Mouse (Mus musculus) neural tube, embryonic 11.5 days (tissue): ENCODE results near the gene Tekt5. TPM values are rescaled to one million over a fixed set of nuclear protein-coding genes. Genes with fewer than 3 reads are reported as not detected.
A peak's percentile ranks its signal among the peaks of the same experiment; 100 is the strongest.

Experiments used
- ATAC-seq: fragments of 200-750 bp; cut with Nextera tagmentation; 2 replicates; pipeline ENCODE4 v1.8.0; 2017; ENCODE audit warnings: moderate number of reproducible peaks, mild to moderate bottlenecking, moderate TSS enrichment, moderate library complexity; ENCODE audit not compliant: insufficient read depth, low FRiP score, low TSS enrichment
- DNase-seq: peaks from one replicate; pipeline ENCODE4 v3.0.0-alpha.2; 2015; ENCODE audit warnings: low spot score
- H3K27ac ChIP-seq: fragments of 300-500 bp; sonication (generic); 2 replicates; pipeline ENCODE4 v1.5.1; 2014; ENCODE audit warnings: low read depth, mild to moderate bottlenecking, low read length
- H3K27me3 ChIP-seq: fragments of 300-500 bp; sonication (generic); 2 replicates; pipeline ENCODE4 v1.6.1; 2014; ENCODE audit warnings: mild to moderate bottlenecking, low read length, mixed read lengths; ENCODE audit not compliant: control insufficient read depth, insufficient read depth
- H3K36me3 ChIP-seq: fragments of 300-500 bp; sonication (generic); 2 replicates; pipeline ENCODE4 v1.6.1; 2014; ENCODE audit warnings: mild to moderate bottlenecking, low read length, moderate library complexity, mixed read lengths; ENCODE audit not compliant: control insufficient read depth, insufficient read depth
- H3K4me1 ChIP-seq: fragments of 300-500 bp; sonication (generic); 2 replicates; pipeline ENCODE4 v1.6.1; 2014; ENCODE audit warnings: low read length, mixed read lengths; ENCODE audit not compliant: control insufficient read depth, insufficient read depth
- H3K4me2 ChIP-seq: fragments of 300-500 bp; sonication (generic); 2 replicates; pipeline ENCODE4 v1.6.1; 2014; ENCODE audit warnings: low read depth, mild to moderate bottlenecking, moderate library complexity
- H3K4me3 ChIP-seq: fragments of 300-500 bp; sonication (generic); 2 replicates; pipeline ENCODE4 v1.5.1; 2014; ENCODE audit warnings: low read depth, low read length
- H3K9ac ChIP-seq: fragments of 300-500 bp; sonication (generic); 2 replicates; pipeline ENCODE4 v1.6.1; 2014; ENCODE audit warnings: mild to moderate bottlenecking, low read length
- H3K9me3 ChIP-seq: fragments of 300-500 bp; sonication (generic); 2 replicates; pipeline ENCODE4 v1.6.1; 2016; ENCODE audit warnings: low read length; ENCODE audit not compliant: control insufficient read depth
- WGBS: fragments of 180-500 bp; shearing (Covaris S2); extraction: QIAGEN DNeasy Blood & Tissue Kit; methylation state at CpG from one replicate; pipeline ENCODE4 v1.1.7; 2014; 5-methylcytosine and 5-hydroxymethylcytosine counted together
- polyA plus RNA-seq: library from polyadenylated mRNA; unstranded; fragments of >200 nt; fragmentation: Nextera tagmentation; extraction: Ambion mirVana; gene quantifications from 2 replicates; pipeline ENCODE4 v1.2.1, GENCODE M21; 2014

The Tekt5 gene
- polyA plus RNA-seq, 1 experiment from 2014 or later = 0.17 TPM

- no peak for ATAC-seq
- 93% methylated on average over 1 of the region's 1 CpGs for WGBS
Measured at GRCm38 (mm10) chr16:10369996-10370395, 25.3 kb downstream of the Tekt5 start.

GRCm38 (mm10) chr16:10369468-10369934 is 25.8 kb downstream of the Tekt5 start:
- no peak for DNase-seq

More at GRCm38 (mm10) chr16:10369996-10370395, 25.3 kb downstream of the Tekt5 start:
- no peaks in the 10 kb centered on the region for H3K4me1 ChIP-seq
- H3K4me2 ChIP-seq = no peak overlapping the region
- no peak overlapping the region for H3K4me3 ChIP-seq
- H3K9ac ChIP-seq = no peak overlapping the region
- no peaks in the 10 kb centered on the region for H3K27me3 ChIP-seq
- no peak for DNase-seq
- no peak overlapping the region for H3K27ac ChIP-seq
- no peaks in the 10 kb centered on the region for H3K36me3 ChIP-seq
- H3K9me3 ChIP-seq = no peaks in the 10 kb centered on the region

GRCm38 (mm10) chr16:10366240-10367217 is 28.8 kb downstream of the Tekt5 start:
- no peaks in the 10 kb centered on the region for H3K9me3 ChIP-seq
- no peak overlapping the region for H3K4me2 ChIP-seq
- ATAC-seq = no peak
- no peak for DNase-seq
- no peaks in the 10 kb centered on the region for H3K36me3 ChIP-seq
- no peak overlapping the region for H3K27ac ChIP-seq
- H3K4me3 ChIP-seq = no peak overlapping the region
- no peaks in the 10 kb centered on the region for H3K27me3 ChIP-seq
- WGBS = 81% methylated on average over 14 of the region's 14 CpGs
- H3K4me1 ChIP-seq = no peaks in the 10 kb centered on the region
- no peak overlapping the region for H3K9ac ChIP-seq

More at GRCm38 (mm10) chr16:10369468-10369934, 25.8 kb downstream of the Tekt5 start:
- Histone ChIP-seq H3K4me2 (no peak overlapping the region), H3K4me1 (no peaks in the 10 kb centered on the region), H3K27ac (no peak overlapping the region), H3K9ac (no peak overlapping the region), H3K4me3 (no peak overlapping the region), H3K9me3 (no peaks in the 10 kb centered on the region), H3K27me3 (no peaks in the 10 kb centered on the region), H3K36me3 (no peaks in the 10 kb centered on the region)
- ATAC-seq = no peak
- WGBS = 70% methylated on average over 3 of the region's 3 CpGs

GRCm38 (mm10) chr16:10365796-10366195 is 29.5 kb downstream of the Tekt5 start:
- H3K4me2 ChIP-seq = no peak overlapping the region
- H3K4me1 ChIP-seq = no peaks in the 10 kb centered on the region
- H3K27me3 ChIP-seq = no peaks in the 10 kb centered on the region
- WGBS = 90% methylated on average over 4 of the region's 4 CpGs
- H3K27ac ChIP-seq = no peak overlapping the region
- H3K9ac ChIP-seq = no peak overlapping the region
- ATAC-seq = no peak
- no peaks in the 10 kb centered on the region for H3K9me3 ChIP-seq
- H3K36me3 ChIP-seq = no peaks in the 10 kb centered on the region
- no peak overlapping the region for H3K4me3 ChIP-seq
- no peak for DNase-seq

- Histone ChIP-seq H3K9ac (no peak overlapping the region), H3K36me3 (no peaks in the 10 kb centered on the region), H3K27me3 (no peaks in the 10 kb centered on the region), H3K9me3 (no peaks in the 10 kb centered on the region), H3K4me2 (no peak overlapping the region), H3K27ac (no peak overlapping the region), H3K4me3 (no peak overlapping the region), H3K4me1 (no peaks in the 10 kb centered on the region)
- 83% methylated on average over 1 of the region's 1 CpGs for WGBS
- ATAC-seq (no peak), DNase-seq (no peak)
Measured at GRCm38 (mm10) chr16:10363061-10363460, 32.2 kb downstream of the Tekt5 start.

GRCm38 (mm10) chr16:10359241-10359640 is 36.0 kb downstream of the Tekt5 start:
- Histone ChIP-seq H3K4me3 (no peak overlapping the region), H3K27ac (no peak overlapping the region), H3K9me3 (no peaks in the 10 kb centered on the region), H3K4me1 (no peaks in the 10 kb centered on the region), H3K27me3 (no peaks in the 10 kb centered on the region), H3K4me2 (no peak overlapping the region), H3K36me3 (no peaks in the 10 kb centered on the region), H3K9ac (no peak overlapping the region)
- WGBS = 83% methylated on average over 6 of the region's 6 CpGs
- ATAC-seq (no peak), DNase-seq (no peak)

GRCm38 (mm10) chr16:10358010-10358934 is 37.0 kb downstream of the Tekt5 start:
- 15% methylated on average over 30 of the region's 30 CpGs for WGBS
- Histone ChIP-seq H3K9me3 (no peaks in the 10 kb centered on the region), H3K4me2 (peak overlapping the region; percentile 41), H3K36me3 (no peaks in the 10 kb centered on the region), H3K9ac (peak overlapping the region; percentile 28), H3K4me3 (peak overlapping the region; percentile 20), H3K27ac (no peak overlapping the region), H3K27me3 (no peaks in the 10 kb centered on the region), H3K4me1 (no peaks in the 10 kb centered on the region)
- DNase-seq (peak; percentile 90), ATAC-seq (peak; percentile 92)

GRCm38 (mm10) chr16:10355004-10355403 is 40.3 kb downstream of the Tekt5 start:
- no peak for ATAC-seq
- no peaks in the 10 kb centered on the region for H3K27me3 ChIP-seq
- no peak overlapping the region for H3K27ac ChIP-seq
- no peak overlapping the region for H3K9ac ChIP-seq
- no peaks in the 10 kb centered on the region for H3K36me3 ChIP-seq
- no peak for DNase-seq
- no peak overlapping the region for H3K4me2 ChIP-seq
- H3K4me3 ChIP-seq = no peak overlapping the region
- no peaks in the 10 kb centered on the region for H3K9me3 ChIP-seq
- no peaks in the 10 kb centered on the region for H3K4me1 ChIP-seq
